Mouse (Mus musculus) adipocyte (in vitro differentiated cells): ENCODE data around the gene Smarcd1.

ENCODE experiments used
- DNase-seq: peaks from one replicate; pipeline ENCODE4 v3.0.0-alpha.2; 2016; ENCODE audit warnings: low spot score

Smarcd1 gene

GRCm38 (mm10) chr15:99715361-99715865 lies 13.5 kb downstream of the Smarcd1 start:
- DNase-seq: no peak

GRCm38 (mm10) chr15:99715982-99716746 lies 14.2 kb downstream of the Smarcd1 start:
- DNase-seq: peak; percentile 80

DNA sequence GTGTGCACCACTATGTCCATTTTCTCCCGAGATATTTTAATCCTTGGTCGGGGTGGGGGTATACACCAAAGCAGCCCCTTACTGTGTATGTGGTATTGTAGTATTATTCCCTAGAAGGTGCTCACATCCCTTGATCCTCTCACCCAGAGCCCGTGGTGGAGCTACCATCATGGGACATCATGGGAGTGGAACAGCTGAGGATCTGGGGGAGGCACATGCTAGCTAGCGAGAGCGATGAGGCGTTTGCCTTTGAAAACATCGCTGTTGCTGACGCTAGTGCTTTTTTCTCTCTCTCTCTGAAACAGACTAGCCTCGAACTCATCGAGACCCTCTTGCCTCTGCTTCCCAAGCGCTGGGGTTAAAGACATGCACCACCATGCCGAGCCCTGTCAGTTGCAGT lies 14.9 kb downstream of the Smarcd1 start:
- no peak for DNase-seq

DNA sequence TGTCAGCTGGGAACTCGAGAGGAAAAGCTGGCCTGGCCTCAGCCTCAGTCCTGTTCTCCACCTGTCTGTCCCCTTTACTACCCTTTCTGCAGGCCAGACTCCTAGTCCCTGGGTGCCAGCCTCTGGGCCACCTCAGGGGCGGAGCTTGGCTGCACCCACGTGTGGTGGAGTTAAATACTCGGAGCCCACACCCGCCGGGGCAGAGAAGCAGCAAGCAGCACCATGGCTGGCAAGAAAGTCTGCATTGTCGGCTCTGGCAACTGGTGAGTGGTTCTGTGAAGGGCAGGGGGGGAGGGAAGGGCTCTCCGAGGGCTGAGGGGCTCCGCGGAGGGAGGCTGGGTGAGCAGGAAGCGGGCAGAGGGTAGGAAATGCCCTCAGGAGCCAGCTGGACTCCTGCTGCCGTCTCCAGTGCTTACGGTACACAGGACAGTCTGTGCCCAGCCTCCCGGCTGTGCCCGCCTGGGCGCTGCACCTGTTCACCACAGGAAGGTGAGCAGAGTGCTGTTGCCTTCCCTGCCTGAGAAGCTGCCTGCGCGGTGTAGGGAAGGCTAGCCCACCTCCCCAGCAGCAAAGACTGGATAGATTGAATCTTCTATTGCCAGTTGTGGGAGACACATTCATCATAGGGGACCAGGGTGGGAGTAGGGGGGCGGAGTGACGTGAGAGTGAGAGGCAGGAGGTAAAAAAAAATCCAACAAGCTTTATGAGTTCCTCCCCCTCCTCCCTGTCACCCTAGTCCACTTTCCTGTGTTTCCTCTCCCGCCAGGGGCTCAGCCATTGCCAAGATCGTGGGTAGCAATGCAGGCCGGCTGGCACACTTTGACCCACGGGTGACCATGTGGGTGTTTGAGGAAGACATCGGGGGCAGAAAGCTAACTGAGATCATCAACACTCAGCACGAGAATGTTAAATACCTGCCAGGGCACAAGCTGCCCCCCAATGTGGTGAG lies 15.7 kb downstream of the Smarcd1 start, which contains the start of gene Gpd1:
Gpd1 (plus strand) TSS at position 130 of the 949 bp plus-strand sequence.
- DNase-seq: peak; percentile 70

- DNase-seq: peak; percentile 85
Measured at GRCm38 (mm10) chr15:99718461-99719021, 16.6 kb downstream of the Smarcd1 start.

DNA sequence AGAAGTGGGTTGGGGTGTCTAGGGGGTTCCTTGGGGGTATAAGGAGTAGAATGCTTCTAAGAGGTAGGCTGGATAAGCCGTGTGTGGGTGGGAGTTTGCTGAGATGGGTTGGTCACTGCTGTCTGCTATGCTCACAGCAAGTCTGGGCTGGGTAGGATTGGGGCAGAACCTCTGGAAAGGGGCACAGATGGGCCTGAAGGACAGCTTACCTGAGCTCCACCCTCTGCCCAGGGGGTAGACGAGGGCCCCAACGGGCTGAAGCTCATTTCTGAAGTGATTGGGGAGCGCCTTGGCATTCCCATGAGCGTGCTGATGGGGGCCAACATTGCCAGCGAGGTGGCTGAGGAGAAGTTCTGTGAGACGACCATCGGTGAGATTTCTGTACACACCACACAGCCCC lies 17.9 kb downstream of the Smarcd1 start:
- no peak for DNase-seq

DNA sequence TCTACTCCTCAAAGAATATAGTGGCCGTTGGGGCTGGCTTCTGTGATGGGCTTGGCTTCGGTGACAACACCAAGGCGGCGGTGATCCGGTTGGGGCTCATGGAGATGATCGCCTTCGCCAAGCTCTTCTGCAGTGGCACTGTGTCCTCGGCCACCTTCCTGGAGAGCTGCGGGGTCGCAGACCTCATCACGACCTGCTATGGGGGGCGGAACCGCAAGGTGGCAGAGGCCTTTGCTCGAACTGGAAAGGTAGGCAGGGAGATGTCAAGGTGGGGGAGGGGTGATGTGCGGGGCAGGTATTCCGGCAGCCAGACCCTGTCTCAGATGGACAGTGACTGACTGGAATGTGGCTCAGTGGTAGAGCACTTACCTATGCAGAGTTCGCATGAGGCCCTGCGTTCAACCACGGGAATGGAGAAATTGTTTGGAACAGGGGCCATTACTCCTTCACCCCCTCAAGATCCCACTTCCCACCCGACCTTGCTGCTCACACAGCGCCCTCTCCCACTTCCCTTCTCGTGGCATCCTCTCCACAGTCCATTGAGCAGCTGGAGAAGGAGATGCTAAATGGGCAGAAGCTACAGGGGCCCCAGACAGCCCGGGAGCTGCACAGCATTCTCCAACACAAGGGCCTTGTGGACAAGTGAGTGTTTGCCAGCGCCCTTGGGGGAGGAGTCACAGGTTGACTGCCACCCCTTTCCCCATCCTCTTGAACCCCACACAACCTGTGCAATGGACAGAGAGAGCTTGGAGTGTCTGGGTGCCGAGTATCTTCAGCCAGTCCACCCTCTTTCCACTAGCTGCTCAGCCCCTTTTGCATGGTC lies 20.2 kb downstream of the Smarcd1 start:
- no peak for DNase-seq

DNA sequence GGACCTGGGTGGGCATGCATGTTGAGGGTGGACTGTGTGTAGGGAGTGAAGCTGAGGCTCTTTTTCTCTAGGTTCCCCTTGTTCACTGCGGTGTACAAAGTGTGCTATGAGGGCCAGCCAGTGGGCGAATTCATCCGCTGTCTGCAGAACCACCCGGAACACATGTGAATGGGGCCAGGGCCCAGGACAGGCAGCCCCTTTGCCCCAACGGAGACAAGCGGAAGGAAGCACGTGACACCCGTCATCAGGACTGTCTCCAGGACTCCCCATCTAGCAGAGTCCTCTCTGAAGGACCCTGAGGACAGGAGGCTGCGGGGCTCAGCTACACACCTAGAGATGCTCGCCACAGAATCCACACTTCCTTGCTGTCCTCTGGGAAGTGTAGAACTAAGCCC lies 21.2 kb downstream of the Smarcd1 start:
- DNase-seq: peak; percentile 29

GRCm38 (mm10) chr15:99723515-99724291 lies 21.8 kb downstream of the Smarcd1 start:
- DNase-seq: peak; percentile 94

- DNase-seq: peak; percentile 89
Measured at GRCm38 (mm10) chr15:99724292-99725021, 22.5 kb downstream of the Smarcd1 start.

GRCm38 (mm10) chr15:99725341-99726155 lies 23.6 kb downstream of the Smarcd1 start, which contains the start of gene Cox14:
TSS of gene Cox14 (plus strand) at chr15:99725618.
- peak; percentile 100 for DNase-seq

- DNase-seq: peak; percentile 16
Measured at GRCm38 (mm10) chr15:99726549-99726948, 24.6 kb downstream of the Smarcd1 start.

GRCm38 (mm10) chr15:99727039-99727438 lies 25.1 kb downstream of the Smarcd1 start:
- peak; percentile 14 for DNase-seq

DNA sequence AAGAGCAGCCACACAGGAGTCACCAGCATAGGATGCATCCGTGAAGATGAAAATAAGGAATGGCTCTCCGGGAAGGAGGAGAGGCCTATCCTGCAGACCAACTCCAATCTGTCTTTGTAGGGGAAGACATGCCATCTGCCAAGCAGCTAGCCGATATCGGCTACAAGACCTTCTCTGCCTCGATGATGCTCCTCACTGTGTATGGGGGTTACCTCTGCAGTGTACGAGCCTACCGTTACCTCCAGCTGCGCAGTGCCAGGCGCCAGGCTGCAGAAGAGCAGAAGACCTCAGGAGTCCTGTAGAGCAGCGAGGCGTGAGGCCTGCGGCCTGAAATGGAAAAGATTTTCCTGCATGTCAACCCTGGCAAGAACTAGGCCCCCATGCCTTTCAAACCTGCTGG lies 25.6 kb downstream of the Smarcd1 start:
- no peak for DNase-seq

GRCm38 (mm10) chr15:99728211-99728610 lies 26.3 kb downstream of the Smarcd1 start:
- peak; percentile 4 for DNase-seq

- no peak for DNase-seq
Measured at GRCm38 (mm10) chr15:99729056-99729783, 27.3 kb downstream of the Smarcd1 start.

DNA sequence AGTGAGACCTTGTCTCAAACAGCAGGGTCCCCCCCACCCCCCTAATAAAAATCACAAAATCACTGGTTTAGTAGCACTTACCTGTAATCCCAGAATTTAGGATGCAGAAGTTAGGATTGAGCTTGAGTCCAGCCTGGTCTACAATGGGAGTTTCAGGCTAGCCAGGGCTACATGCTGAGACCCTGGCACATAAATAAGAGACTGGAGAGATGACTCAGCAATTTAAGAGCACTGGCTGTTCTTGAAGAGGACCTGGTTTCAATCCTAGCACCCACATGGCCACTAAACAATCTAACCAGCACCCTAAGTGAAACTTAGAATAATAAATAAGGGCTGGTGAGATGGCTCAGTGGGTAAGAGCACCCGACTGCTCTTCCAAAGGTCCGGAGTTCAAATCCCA lies 29.2 kb downstream of the Smarcd1 start:
- DNase-seq: no peak

DNA sequence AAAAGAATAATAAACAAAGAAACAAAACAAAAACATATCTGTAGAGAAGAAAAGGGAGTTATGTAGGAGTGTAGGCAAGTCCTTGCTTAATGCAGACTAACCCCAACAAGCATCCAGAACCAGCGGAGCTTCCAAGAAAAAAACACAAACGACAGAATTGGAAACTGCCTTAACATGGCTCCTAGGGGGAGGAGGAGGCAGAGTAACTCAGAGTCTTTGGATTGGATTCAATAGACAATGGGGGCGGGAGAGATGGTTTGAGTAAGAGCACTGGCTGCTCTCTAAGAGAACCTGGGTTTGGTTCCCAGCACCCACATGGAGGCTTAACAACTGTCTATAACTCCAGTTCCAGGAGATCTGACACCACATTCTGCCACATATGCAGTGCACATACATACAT lies 29.7 kb downstream of the Smarcd1 start:
- no peak for DNase-seq
